Mouse (Mus musculus) macrophage (primary cell): Measurements from ENCODE around the gene Mkrn2os. TPM values are rescaled to one million over a fixed set of nuclear protein-coding genes. Genes with fewer than 3 reads are reported as not detected.

ENCODE experiments used
- H3K27ac ChIP-seq: fragments of 350-480 bp; formaldehyde crosslinking; 2 replicates; pipeline ENCODE4 v1.9.0; 2021
- H3K36me3 ChIP-seq: fragments of 350-480 bp; formaldehyde crosslinking; 2 replicates; pipeline ENCODE4 v1.9.0; 2021; ENCODE audit errors: inconsistent target
- H3K4me3 ChIP-seq: fragments of 350-480 bp; formaldehyde crosslinking; 2 replicates; pipeline ENCODE4 v1.9.0; 2021; ENCODE audit errors: inconsistent target
- H3K79me2 ChIP-seq: fragments of 350-480 bp; formaldehyde crosslinking; 2 replicates; pipeline ENCODE4 v1.9.0; 2021; ENCODE audit errors: inconsistent target
- WGBS: methylation state at CpG from one replicate; pipeline ENCODE4 v1.1.7; 2026; ENCODE audit warnings: inconsistent platforms; ENCODE audit not compliant: missing documents; 5-methylcytosine and 5-hydroxymethylcytosine counted together
- polyA plus RNA-seq: library from polyadenylated mRNA; stranded (reverse); fragments of 250-400 nt; gene quantifications from 3 replicates; pipeline ENCODE4 v1.2.4, GENCODE M21; 2018; ENCODE audit warnings: inconsistent platforms

Mkrn2os gene
- polyA plus RNA-seq, 1 experiment from 2014 or later = not detected

DNA sequence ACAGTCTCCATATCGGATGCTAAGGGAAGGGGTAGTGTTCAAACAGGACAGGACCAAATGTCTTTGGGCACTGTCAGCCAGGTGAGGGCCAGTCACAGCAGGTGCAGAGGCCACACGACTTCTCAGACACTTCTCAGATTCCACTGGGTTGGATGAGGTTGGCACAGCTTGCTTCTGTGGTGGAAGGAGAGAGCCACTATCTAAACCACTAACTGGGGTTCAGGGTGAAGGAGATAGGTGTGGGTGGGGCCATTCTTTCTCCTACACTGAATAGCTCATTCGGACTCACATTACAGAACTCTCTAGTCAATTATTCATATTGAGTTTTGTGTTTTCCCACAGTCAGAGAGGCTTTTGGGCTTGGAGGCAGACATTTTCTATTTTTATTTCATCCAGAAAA lies 3.3 kb upstream of the Mkrn2os start:
- Histone ChIP-seq H3K27ac (no peak overlapping the region), H3K4me3 (no peak overlapping the region), H3K79me2 (no peaks in the 10 kb centered on the region), H3K36me3 (no peaks in the 10 kb centered on the region)
- WGBS = 96% methylated on average over 3 of the region's 3 CpGs

DNA sequence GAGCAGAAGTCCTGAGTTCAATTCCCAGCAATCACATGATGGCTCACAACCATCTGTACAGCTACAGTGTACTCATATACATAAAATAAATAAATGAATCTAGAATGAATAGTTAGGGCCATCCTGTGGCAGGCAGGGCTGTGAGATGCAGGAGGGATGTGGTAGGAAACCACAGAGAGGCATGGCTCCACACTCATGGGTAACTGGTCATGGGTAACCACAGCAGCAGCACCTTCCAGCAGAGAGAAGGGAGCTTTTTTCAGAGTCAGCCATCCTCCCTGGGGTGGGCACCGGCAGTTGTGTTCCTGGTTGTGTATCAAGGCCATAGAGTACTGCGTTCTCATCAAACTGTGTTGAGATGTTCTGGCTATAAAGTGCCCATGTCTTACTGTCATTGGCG lies 2.1 kb upstream of the Mkrn2os start:
- H3K4me3 ChIP-seq = no peak overlapping the region
- H3K36me3 ChIP-seq = no peaks in the 10 kb centered on the region
- no peaks in the 10 kb centered on the region for H3K79me2 ChIP-seq
- no peak overlapping the region for H3K27ac ChIP-seq
- WGBS = 37% methylated on average over 3 of the region's 3 CpGs

DNA sequence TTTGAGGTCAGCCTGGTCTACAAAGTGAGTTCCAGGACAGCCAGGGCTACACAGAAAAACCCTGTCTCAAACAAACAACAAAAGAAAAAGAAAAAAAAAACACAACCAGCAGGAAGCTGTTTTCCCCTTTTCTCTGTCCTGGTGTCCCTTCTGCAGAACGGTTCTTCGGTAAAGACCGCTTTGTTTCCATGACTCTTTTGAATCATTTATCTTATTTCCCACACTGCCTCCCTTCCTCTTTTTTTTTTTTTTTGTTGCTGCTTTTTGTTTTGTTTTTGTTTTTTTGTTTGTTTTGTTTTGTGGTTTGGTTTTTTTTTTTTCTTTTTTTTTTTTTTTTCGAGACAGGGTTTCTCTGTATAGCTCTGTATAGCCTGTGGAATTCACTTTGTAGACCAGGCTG lies 876 bp upstream of the Mkrn2os start:
- Histone ChIP-seq H3K27ac (no peak overlapping the region), H3K36me3 (no peaks in the 10 kb centered on the region), H3K79me2 (no peaks in the 10 kb centered on the region), H3K4me3 (no peak overlapping the region)
- WGBS = 72% methylated on average over 3 of the region's 4 CpGs

DNA sequence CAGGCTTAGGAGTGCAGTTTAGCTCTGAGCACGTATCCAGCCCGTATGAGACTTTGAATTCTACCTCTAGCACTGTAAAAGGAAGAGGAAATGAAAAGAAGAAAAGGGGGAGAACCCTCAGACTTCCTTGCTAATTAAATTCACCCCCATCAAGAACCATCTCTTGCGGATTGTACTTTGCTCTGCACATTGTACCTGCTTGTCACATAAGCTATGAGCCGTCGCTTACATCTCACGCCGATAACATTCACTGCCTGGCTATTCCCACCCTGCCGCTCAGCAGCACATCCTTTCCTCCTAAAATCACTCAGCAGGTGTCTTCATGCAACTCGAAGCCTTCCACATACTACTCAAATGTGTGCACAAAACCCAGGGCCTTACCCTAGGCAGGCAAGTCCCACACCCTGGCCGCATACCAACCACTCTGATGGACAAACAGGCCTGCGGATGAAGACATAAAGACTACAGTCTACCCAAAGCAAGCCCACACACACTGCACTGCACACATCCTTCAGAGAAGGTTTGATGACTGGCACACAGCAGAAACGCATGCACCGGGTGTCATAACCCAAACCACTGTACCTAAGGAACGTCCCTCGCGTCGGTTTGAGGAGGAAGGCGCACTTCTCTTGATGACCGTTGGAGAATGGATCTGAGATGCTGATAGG lies 550 bp downstream of the Mkrn2os start:
- Histone ChIP-seq H3K27ac (no peak overlapping the region), H3K36me3 (no peaks in the 10 kb centered on the region), H3K79me2 (no peaks in the 10 kb centered on the region), H3K4me3 (no peak overlapping the region)
- 85% methylated on average over 19 of the region's 19 CpGs for WGBS

DNA sequence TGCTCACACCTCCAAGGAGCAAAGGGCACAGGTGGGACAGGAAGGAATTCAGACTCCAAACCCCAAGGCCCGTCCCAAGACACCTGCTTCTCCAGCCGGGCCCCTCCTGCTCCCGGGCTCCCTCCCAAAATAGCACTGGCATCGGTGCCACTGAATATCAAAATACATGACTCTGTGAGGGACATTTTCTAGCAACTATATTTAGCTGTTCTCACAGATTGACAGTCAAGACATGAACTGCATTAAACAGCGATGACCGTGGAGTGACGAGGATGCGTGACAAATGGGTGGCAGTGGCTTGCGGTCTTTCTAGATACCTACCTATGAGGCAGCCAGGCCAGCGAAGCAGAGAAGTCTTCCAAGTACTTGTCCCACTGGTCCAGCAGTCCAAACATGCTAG lies 6.1 kb downstream of the Mkrn2os start:
- WGBS = 90% methylated on average over 10 of the region's 10 CpGs
- Histone ChIP-seq H3K79me2 (no peaks in the 10 kb centered on the region), H3K36me3 (no peaks in the 10 kb centered on the region), H3K27ac (no peak overlapping the region), H3K4me3 (no peak overlapping the region)

DNA sequence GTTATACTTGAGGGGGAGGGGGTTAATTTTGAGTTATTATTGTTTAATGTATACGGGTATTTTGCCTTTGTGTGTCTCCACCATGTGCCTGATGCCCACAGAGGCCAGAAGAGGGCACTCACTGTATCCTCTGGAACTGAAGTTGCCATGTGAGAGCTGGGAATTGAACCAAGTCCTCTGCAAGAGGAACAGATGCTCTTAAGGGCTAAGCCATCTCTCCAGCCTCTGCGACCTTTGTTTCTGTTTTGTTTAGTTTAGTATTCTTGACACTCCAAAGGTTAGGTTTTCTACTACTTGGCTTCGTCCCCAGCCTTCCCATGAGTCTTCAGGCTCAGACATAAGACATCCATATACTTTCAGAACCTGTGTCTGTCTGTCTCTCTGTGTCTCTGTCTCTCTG lies 8.2 kb downstream of the Mkrn2os start:
- no peaks in the 10 kb centered on the region for H3K36me3 ChIP-seq
- H3K4me3 ChIP-seq = no peak overlapping the region
- 85% methylated on average over 3 of the region's 3 CpGs for WGBS
- H3K79me2 ChIP-seq = no peaks in the 10 kb centered on the region
- no peak overlapping the region for H3K27ac ChIP-seq

DNA sequence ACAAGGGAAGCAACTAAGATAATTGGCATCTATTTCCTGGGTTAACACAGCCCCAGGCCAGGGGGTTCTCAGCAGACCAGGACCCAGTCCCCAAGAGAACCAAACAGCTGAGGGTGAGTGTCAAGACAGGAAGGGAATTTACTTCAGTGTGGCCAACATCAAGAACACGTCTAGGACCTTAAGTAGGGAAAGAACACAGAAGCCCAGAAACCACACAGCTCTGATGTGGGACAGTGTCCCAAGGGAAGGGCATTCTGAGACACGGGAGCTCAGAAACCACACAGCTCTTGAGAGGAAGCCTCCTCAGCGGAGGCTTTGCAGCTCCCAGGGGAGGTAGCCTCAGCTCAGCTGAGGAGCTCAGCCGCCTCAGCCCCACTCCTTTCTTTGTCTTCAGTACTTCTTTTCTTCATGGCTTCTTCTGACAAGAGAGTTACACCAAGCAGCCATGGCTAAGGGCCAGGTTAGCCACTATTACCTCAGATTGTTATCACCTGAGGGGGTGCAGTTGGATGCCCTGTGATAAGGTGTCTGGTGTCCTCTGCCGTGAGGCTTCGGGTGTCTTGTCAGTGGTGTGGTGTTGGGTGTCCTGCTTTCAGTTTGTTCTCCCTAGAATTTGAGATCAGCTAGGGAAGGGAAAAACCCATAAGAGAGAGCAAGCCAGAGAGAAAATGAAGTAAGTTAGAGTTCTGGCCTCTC lies 8.8 kb downstream of the Mkrn2os start:
- Histone ChIP-seq H3K36me3 (no peaks in the 10 kb centered on the region), H3K27ac (no peak overlapping the region), H3K79me2 (no peaks in the 10 kb centered on the region), H3K4me3 (no peak overlapping the region)
- 69% methylated on average over 6 of the region's 6 CpGs for WGBS

DNA sequence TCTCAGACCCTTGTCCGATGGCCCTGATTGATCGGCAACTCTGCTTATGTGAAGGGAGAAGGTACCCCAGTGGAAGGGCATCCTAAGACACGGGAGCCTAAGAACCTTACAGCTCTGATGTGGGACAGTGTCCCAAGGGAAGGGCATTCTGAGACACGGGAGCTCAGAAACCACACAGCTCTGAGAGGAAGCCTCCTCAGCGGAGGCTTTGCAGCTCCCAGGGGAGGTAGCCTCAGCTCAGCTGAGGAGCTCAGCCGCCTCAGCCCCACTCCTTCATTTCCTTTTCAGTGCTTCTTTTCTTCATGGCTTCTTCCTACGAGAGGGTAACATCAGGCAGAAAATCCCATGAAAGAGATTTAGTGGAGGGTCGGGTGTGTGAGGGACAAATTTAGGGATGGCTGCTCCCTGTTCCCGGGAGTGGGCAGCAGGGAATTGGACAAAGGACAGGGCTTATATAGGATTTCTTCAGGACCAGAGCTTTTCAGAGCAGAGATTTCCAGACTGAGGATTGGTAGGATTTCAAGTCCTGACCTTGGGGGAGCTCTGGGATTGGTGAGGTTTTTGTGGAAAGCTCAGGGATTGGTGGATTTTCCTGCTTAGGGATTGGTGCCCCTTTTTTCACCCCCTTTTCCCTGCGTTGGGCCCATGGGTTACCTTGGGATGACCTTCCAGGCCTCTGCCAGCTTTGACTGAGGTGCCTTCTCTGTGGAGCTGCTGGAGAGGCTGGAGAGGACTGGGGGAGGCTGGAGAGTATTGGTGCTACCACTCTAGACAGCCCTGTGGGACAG lies 9.9 kb downstream of the Mkrn2os start:
- WGBS = 94% methylated on average over 10 of the region's 10 CpGs

DNA sequence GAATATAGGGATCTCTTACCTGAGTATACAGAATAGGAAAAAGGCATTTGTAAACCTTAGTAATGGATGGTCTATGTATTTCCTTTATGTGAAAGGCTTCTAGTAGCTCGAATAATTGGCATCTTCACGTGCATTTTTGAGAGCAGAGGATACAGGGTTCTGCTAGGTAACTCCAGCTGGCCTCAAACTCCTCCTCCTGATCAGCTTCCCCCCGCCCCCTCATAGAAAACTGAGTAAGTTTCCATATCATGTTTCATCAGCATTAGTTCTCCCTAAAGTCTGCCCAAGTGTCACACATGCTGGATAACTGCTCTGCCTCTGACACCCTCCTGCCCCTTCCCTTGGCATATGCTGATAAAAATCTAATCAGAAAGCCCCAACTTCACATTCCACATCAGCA lies 11.6 kb downstream of the Mkrn2os start:
- no peak overlapping the region for H3K4me3 ChIP-seq
- H3K27ac ChIP-seq = no peak overlapping the region
- H3K36me3 ChIP-seq = no peaks in the 10 kb centered on the region
- 92% methylated on average over 3 of the region's 3 CpGs for WGBS
- no peaks in the 10 kb centered on the region for H3K79me2 ChIP-seq

More for the DNA sequence above, 9.9 kb downstream of the Mkrn2os start:
- no peak overlapping the region for H3K27ac ChIP-seq
- H3K4me3 ChIP-seq = no peak overlapping the region
- no peaks in the 10 kb centered on the region for H3K36me3 ChIP-seq
- H3K79me2 ChIP-seq = no peaks in the 10 kb centered on the region

DNA sequence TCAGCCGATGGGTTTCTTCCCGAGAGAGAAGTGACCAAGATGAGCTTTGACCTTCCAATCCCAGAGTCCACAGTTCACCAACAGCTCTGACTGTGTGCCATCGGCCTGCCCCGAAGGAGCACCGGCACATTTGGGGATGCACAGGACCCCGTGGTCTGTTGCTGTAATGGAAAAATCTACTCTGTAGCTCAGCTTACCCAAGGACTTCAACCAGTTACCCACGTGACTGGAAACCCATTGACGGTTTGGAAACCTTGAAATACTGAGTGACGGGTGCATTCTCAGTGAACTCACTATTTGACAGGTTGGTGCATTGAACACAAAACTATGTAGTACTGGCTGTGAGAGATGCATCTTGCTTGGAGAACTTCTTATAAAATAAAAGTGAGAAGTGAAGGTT lies 14.4 kb downstream of the Mkrn2os start:
- Histone ChIP-seq H3K27ac (no peak overlapping the region), H3K4me3 (no peak overlapping the region), H3K36me3 (no peaks in the 10 kb centered on the region), H3K79me2 (no peaks in the 10 kb centered on the region)
- 98% methylated on average over 9 of the region's 9 CpGs for WGBS

DNA sequence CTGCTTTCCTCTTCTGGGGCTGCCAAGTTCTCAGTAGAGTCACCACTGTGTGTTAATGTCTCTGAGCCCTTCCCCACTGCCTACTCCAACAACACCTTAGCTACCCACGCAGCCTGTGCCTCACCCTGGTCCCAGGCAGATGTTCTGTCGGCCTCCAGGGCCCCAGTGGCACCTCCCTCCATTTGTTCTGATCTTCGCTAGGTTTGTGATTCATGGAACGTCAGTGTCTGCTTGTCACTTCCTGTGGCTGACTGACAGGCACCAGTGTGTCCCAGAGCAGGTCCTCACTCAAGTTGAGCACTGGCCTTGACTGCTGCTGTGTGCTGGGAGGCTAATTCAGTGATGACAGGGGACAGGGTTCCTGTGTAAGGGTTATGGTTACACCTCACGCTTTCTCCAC lies 15.0 kb downstream of the Mkrn2os start:
- Histone ChIP-seq H3K79me2 (no peaks in the 10 kb centered on the region), H3K27ac (no peak overlapping the region), H3K36me3 (no peaks in the 10 kb centered on the region), H3K4me3 (no peak overlapping the region)
- 79% methylated on average over 5 of the region's 5 CpGs for WGBS

DNA sequence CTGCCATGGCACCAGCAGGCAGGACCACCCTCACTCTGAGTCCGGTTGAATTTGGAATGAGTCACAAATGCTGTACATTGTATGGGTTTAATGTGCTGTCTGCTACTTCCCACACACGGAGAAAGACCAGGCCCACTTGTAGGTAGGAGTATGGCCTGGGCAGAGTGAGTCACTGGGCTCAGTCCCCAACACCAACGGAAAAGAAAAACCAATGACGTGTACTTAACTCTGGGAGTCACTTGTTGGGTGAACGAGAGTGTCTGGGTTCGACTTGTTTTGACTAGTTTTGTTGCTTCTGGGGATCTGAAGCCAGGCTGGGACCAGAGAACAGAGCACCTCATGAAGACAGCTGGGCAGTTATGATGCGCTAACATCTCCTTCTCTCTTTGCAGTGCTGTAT lies 18.2 kb downstream of the Mkrn2os start:
- WGBS = 97% methylated on average over 7 of the region's 7 CpGs
- H3K79me2 ChIP-seq = no peaks in the 10 kb centered on the region
- H3K4me3 ChIP-seq = no peak overlapping the region
- no peaks in the 10 kb centered on the region for H3K36me3 ChIP-seq
- H3K27ac ChIP-seq = no peak overlapping the region

DNA sequence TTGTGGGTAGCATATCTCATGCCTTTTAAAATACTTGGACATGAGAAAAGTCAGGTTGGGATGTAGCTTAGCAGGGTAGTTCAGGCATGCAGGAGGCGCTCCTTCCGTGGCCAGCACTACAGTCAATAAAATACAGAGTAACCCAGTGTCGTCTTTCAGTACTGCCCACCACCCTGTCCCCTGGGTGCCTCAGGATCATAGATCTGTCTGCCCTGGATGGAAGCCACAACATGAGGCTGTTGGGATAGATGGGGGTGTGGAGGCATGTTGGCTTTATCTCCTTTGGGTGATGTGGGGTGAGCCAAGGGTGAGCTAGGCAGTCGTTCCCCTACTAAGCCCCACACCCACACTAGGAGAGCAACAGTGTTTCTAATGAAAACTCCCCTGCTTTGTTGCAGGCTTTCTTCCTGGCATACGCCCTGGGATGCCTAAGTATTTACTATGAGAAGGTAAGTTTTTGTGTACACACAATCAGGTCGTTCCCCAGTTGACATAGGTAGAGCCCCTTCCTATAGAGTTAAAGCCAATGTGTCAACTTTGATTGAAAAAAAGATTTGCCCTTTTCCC lies 26.8 kb downstream of the Mkrn2os start:
- WGBS = 98% methylated on average over 5 of the region's 6 CpGs
- Histone ChIP-seq H3K27ac (no peak overlapping the region), H3K36me3 (no peaks in the 10 kb centered on the region), H3K4me3 (no peak overlapping the region), H3K79me2 (no peaks in the 10 kb centered on the region)

DNA sequence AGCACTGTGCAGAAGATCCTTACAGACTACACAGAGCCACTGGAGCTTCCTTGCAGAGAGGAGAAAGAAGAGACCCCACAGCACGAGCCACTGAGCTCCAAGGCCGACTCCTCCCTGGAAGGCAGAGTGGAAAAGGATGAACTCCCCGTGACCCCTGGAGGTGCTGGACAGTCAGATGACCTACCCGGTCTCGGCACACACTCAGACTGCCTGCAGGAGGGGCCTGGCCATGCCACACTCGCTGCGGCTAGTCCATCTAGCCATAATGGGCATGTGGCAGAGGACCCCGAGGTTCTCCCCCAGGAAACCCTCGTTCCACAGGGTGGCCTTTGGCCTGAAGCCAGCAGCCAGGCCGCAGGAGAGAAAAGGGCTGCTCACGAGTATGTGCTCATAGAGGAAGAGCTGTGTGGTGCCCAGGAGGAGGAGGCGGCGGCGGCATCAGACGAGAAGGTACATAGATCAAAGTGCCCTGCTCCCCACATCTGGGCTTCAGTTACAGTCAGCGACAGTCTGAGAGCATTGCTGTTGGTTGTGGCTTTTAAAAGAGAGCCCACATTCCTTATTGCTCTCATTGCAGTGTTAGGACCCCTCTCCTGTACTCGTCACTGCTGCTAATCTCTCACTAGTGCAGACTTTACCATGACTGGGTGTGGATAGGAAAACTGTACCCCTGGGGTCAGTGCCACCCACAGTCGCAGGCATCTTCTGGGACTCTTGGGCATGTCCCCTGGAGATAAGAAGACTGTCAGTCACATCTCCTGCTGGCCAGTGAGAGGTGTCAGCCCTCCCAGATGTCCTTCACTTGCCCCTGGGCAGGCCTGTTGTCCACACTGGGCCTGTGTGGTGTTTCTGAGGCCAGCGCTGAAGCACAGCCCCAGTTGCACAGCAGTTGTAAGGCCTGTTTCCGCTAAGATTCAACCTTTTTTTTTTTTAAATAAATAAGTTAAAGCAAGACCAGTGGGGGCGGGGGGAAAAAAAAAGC lies 32.4 kb downstream of the Mkrn2os start:
- Histone ChIP-seq H3K36me3 (no peaks in the 10 kb centered on the region), H3K4me3 (no peak overlapping the region), H3K27ac (no peak overlapping the region), H3K79me2 (no peaks in the 10 kb centered on the region)
- WGBS = 91% methylated on average over 20 of the region's 21 CpGs
